Mouse (Mus musculus) bone marrow, adult 2 months (tissue): ENCODE results near the gene Denr.

ENCODE experiments used
- CTCF ChIP-seq: fragments of 200-500 bp; IDR thresholded peaks from 2 replicates; pipeline ENCODE4 v1.5.1; 2011; ENCODE audit warnings: low read length, control low read depth; ENCODE audit not compliant: control insufficient read depth, insufficient read depth
- POLR2A ChIP-seq: fragments of 200-500 bp; IDR thresholded peaks from 2 replicates; pipeline ENCODE4 v1.6.1; 2011; ENCODE audit warnings: low read depth, mild to moderate bottlenecking, control low read depth, low read length, borderline replicate concordance; ENCODE audit not compliant: control insufficient read depth

GRCm38 (mm10) chr5:123961046-123961445 is 54.1 kb downstream of the Denr start:
- no peak for TF ChIP-seq POLR2A
- no peak for TF ChIP-seq CTCF
